ENCODE assay signal across 15 mouse cellular contexts in the genomic region with DNA sequence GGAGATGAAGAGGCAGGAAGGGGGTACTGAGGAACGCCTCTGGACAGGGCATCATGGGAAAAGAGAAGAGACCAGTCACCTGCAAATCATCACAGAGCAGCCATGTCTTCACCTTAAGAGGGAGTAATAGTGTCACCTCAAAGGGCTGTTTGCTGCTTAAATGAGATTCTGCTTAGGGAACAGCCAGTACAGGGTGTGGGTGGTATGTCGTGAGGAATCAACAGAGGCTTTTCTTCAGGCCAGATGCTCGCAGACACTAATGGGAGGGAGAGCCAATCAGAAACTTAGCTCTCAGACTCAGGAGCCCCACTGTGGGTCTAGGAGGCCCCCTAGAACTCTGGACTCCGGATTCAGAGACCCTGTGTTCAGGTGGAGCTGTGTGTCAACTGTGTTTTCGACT.
"Had no signal": no experiment of that assay in that cellular context is flagged by ENCODE, and none has a peak within 500 bp of the region (broad histone marks: within the 10 kb centered on the region; RNA-seq: fewer than 3 reads in every experiment).

No protein-coding gene starts in this region.

- DNase-seq: kidney, adult 2 months; kidney, postnatal 14 days; layer of hippocampus, postnatal 36 days; lung, adult 2 months; lung, postnatal 36 days; right cerebral cortex, postnatal 14 days; thymus, adult 2 months; thymus, postnatal 36 days had no signal

- H3K9ac ChIP-seq: kidney, embryonic 15.5 days; liver, embryonic 14.5 days; midbrain, embryonic 15.5 days; neural tube, embryonic 12.5 days had no signal

- H3K27ac ChIP-seq: kidney, embryonic 15.5 days; liver, embryonic 14.5 days; midbrain, embryonic 15.5 days; neural tube, embryonic 12.5 days had no signal

- H3K4me1 ChIP-seq: neural tube, embryonic 12.5 days had no signal

- H3K36me3 ChIP-seq: kidney, embryonic 15.5 days; midbrain, embryonic 15.5 days; neural tube, embryonic 12.5 days had no signal

- ATAC-seq: intestine, embryonic 16.5 days; lung, postnatal 0 days; midbrain, embryonic 15.5 days had no signal

- H3K4me3 ChIP-seq: kidney, embryonic 15.5 days; midbrain, embryonic 15.5 days; neural tube, embryonic 12.5 days had no signal

- H3K4me2 ChIP-seq: kidney, embryonic 15.5 days; midbrain, embryonic 11.5 days; midbrain, embryonic 15.5 days; neural tube, embryonic 12.5 days had no signal

- H3K27me3 ChIP-seq: kidney, embryonic 15.5 days; midbrain, embryonic 15.5 days; neural tube, embryonic 12.5 days had no signal

- H3K9me3 ChIP-seq: kidney, embryonic 15.5 days; midbrain, embryonic 15.5 days; neural tube, embryonic 12.5 days had no signal
